Mouse (Mus musculus) hindlimb bud, embryonic 11.5 days (tissue): ENCODE results near the gene Yy2.

Experiments used
- DNase-seq: peaks from one replicate; pipeline ENCODE4 v3.0.0-alpha.2; 2012; ENCODE audit warnings: low read depth, low spot score; ENCODE audit errors: extremely low spot score

Gene Yy2

GRCm38 (mm10) chrX:157568840-157569239 lies at the start of gene Yy2:
TSS of gene Yy2 (minus strand) at chrX:157568985.
- DNase-seq: no peak

DNA sequence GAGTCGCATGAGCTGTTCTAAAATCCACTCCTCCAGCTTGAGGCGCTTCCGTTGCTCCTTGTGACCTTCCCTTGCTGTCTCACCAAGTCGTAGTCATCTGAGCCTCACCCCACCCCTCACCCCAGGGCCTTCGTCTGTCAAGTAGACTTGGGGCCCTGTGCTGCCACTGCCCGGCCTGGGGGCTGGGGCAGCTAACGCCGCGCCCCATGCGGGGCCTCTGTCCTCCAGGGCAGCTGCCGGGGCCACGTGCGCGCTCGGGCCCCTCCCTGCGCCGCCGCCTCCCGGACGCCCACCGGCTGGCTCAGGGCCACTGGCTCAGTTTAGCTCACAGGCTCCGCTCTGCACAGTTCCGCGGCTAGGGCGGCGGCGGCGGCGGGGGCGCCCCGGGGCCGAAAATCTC lies 44.1 kb upstream of the Yy2 start:
- no peak for DNase-seq

GRCm38 (mm10) chrX:157601450-157601849 lies 32.7 kb upstream of the Yy2 start:
- no peak for DNase-seq

DNA sequence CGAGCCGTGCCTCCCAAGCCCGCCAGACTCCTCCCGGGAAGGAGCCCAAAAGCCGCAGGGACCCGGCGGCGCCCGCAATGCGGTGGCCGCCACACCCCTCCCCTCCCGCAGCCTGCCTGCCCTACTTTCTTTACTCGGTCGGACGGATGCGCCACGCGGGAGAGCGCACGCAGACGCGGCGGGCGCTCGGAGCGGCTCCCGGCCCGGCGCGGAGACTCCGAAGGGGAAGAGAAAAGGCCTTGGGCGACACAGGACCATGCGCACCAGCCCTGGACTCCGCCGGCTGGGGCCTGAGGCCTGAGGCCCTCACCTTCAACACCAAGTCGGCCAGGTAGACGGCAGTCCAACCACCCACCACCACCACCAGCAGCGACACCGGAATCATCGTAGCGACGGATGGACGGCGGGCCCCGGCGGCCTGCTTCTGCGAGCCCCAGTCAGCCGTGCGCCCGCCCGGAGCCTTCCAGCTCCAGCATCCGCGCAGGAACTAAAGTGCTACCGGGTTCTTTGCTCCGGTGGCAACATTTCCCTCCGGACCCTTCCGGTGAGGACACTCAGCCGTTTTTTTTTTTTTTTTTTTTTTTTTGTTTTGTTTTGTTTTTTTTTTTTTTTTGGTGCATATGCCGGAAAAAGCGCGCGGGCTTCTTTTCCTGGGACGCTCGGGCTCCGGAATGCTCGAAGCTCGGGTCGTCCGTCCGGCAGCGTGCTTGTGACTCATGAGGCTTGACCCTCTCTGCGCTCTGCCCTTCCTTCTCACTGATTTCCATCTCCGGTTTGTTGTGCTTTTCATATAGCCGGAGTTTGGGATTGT lies 29.6 kb upstream of the Yy2 start, which contains the start of gene Mbtps2:
Mbtps2 (minus strand) TSS at position 530 of the 811 bp plus-strand sequence.
- DNase-seq: no peak

DNA sequence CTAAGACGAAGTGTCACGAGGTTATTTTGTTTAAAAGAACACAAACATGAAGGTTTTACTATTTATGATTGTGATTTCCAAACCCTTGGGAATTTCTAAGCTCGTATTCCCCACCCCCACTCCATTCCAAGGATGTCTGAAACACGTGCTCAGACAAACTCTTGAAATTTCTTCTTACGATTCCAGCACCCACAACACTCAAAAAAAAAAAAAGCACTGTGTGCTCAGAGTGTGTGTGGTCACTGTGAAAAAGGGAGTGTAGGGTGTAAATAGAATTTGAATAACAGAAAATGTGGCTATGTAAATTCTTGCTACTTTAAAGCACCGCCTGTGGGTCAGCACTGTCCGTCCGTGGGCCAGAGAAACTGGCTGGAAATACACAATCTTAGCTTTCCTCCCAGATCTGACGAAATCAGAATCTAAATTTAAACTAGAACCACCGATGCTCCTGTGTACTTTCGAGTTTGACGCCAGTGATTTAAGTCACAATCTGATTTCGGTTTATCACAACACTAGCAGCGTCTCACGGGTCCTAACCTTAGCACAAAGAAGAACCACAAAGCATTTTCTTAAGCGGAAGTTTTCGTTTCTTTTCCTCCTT lies 28.9 kb upstream of the Yy2 start:
- no peak for DNase-seq

DNA sequence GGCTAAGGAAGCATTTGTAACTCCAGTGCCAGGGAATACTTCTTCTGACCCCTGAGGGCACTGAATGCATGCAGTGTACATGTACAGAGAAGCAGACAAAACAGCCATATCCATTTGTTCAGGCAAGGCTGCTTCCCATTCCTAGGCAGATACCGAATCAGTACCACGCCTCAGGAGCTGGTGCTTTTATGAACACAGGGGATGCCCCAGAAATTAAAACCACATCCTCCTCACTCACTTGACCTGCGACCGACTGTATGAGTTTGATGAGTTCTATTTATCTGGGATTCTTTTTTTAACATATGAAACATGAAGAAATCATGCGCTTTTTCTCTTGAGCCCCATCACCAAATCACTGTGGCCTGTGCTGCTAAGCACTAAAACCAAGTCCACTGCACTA lies 28.0 kb upstream of the Yy2 start:
- no peak for DNase-seq

DNA sequence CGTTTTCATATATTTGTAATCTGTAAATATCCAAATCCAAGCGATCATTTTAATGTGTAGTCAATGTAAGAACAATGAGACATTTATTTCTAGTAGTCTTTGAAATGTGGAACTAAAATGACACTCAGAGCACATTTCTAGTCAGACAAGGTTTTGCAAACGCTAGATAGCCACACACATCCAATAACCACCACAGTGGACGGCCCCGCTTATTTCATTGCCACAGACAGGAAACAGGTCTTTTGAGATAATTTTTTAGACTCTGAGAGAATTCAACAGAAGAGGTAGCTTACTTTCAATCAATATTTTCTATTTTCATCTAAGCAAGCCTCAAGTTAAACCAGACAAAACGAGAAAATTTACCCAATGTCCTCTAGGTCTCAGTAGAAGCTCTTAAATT lies 27.1 kb upstream of the Yy2 start:
- no peak for DNase-seq

GRCm38 (mm10) chrX:157594606-157595005 lies 25.8 kb upstream of the Yy2 start:
- no peak for DNase-seq

GRCm38 (mm10) chrX:157587001-157587400 lies 18.2 kb upstream of the Yy2 start:
- DNase-seq: no peak

GRCm38 (mm10) chrX:157586397-157586796 lies 17.6 kb upstream of the Yy2 start:
- no peak for DNase-seq

DNA sequence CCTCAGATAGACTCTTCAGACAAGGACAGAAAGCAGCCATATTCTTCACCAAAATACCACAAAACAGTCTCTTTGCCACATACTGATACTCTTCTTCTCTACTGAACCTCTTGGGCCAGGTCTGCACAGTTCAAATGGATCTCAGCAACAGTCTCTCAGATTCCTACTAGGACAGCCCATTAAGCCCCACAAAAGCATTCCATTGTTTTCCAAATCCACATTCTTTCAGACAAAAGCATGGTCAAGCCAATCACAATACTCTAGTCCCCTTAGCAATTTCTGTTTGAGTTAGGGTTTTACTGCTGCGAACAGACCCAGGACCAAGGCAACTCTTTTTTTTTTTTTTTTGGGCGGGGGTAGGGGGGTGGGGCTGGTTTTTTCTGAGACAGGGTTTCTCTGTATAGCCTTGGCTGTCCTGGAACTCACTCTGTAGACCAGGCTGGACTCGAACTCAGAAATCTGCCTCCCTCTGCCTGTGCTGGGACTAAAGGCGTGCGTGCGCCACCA lies 10.4 kb upstream of the Yy2 start:
- no peak for DNase-seq

DNA sequence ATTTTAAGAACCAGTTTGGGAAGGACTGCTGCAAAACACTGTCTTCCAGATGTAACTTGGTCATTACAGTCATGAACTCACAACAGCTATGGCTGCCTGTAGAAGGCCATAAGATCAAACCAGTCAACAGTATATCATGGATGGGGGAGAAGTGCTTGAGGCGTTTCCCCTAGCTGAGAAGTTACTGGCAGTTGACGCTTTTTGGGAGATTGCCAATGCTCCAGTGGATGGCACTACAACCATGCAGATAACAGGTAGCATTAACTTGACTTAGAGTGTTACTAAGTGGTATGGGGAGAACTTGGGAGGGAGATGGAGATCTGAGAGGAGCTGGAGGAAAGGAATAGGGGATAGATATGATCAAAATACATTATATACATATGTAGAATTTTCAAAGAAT lies 5.9 kb upstream of the Yy2 start:
- DNase-seq: no peak

DNA sequence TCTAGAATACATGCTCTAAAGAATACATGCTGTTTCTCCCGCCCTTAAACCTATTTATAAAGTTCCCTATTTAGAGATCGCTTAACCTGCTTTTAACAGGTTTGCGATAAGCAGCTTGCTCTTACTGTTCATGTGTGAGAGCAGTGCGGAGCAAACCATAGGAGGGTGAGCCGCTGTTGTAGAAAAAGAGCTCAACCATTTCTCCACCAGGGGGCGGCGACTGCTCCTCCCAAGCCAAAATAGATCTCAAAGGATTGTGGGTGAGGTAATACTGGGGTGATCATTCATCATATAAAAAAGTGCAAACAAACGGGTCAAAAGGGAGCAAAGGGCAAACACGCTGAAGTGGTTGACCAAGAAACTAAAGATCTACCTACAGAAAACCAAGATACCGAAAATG lies 5.0 kb downstream of the Yy2 start:
- no peak for DNase-seq

GRCm38 (mm10) chrX:157547082-157547481 lies 21.7 kb downstream of the Yy2 start:
- DNase-seq: no peak
